Mouse (Mus musculus): ENCODE measurements around the gene Ccdc24.

Ccdc24 gene

DNA sequence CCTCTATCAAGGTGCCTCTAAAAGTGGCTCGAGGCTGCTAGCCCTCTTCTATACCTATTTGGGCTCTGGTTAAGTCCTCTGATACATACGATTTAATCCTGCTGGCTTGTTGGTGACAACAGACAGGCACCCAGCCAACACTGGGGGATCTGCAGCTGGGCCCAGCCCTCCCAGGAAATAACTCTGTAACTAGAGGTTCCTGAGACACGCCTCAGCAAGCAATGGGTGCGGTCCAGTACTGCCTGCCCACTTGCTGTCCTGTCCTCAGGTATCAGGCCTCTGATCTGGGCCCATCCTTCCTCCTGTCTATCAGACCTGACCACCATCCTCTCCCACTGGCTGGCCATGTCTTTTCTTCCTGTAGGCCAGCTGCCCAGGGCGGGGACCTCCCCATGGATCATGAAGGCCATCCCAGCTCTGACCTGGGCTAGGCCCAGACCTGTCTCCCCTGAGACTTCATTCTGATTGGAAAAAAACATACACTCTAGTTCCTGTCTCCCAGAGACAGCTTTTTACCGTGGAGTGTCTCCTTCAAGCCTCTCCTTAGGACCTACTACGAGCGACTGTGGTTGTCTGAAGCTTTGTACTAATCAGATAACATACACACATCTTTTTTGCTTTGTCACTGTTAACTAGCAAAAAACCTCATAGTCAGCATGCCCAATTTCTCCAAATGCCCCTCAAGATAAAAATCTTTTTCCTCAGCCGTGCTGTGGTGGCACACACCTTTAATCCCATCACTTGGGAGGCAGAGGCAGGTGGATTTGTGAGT lies 40.3 kb downstream of the Ccdc24 start:
- CTCF ChIA-PET = interaction anchor here in 1 of 4 experiments (1.6 kb wide), 1 partner anchor 251 kb away, joined by 4 read pairs; no protein-coding TSS in a partner anchor
- POLR2A ChIA-PET = interaction anchor here in 2 of 4 experiments (0.6 to 1.3 kb wide), 2 partner anchors 60 to 225 kb away, joined by 4 to 5 read pairs; partner anchors contain the start of gene Dph2 (in 1 of the 2)

GRCm38 (mm10) chr4:117831499-117831898 lies 40.9 kb downstream of the Ccdc24 start:
- CTCF ChIA-PET = interaction anchor here in 1 of 4 experiments (1.6 kb wide), 1 partner anchor 252 kb away, joined by 4 read pairs; no protein-coding TSS in a partner anchor

GRCm38 (mm10) chr4:117830801-117831200 lies 41.6 kb downstream of the Ccdc24 start:
- ChIA-PET POLR2A (interaction anchor here in 2 of 4 experiments (0.7 to 0.9 kb wide), 2 partner anchors 35 to 39 kb away, joined by 3 read pairs; no protein-coding TSS in a partner anchor), CTCF (interaction anchor here in 3 of 4 experiments (0.8 to 2.8 kb wide), 9 partner anchors 28 to 289 kb away, joined by 3 to 13 read pairs (median 4); partner anchors contain the start of gene Artn (in 1 of the 3))

More at GRCm38 (mm10) chr4:117831499-117831898, 40.9 kb downstream of the Ccdc24 start:
- POLR2A ChIA-PET = interaction anchor here in 1 of 4 experiments (0.6 kb wide), 1 partner anchor 225 kb away, joined by 5 read pairs; no protein-coding TSS in a partner anchor

DNA sequence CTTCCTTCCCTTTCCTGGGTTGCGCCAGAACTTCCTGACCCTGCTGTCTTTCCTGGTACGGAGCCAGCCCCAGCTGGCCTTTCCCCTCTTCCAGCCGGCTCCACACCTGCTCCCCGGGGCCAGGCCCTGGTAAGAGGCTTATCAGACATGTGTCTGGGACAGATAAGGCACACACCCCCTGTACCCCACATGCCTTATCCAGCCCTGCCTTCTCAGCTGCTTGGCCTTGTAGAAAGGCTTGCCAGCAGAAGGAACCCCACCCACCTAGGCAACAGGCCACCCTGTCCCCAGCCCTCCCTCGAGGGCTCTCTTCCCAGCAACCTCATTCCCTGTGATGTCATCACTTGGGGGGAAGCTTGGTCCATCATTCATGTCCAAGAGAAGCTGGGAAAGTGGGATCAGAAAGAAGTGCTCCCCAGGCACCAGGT lies 42.2 kb downstream of the Ccdc24 start:
- CTCF ChIA-PET = interaction anchor here in 3 of 4 experiments (0.6 to 2.8 kb wide), 10 partner anchors 29 to 289 kb away, joined by 3 to 13 read pairs (median 4); partner anchors contain the start of gene Artn (in 1 of the 3)
- POLR2A ChIA-PET = interaction anchor here in 2 of 4 experiments (0.6 to 1.2 kb wide), 4 partner anchors 23 to 39 kb away, joined by 3 to 4 read pairs (median 3); no protein-coding TSS in a partner anchor

GRCm38 (mm10) chr4:117829260-117830123 lies 42.9 kb downstream of the Ccdc24 start:
- ChIA-PET POLR2A (interaction anchor here in 1 of 4 experiments (1.0 to 1.2 kb wide), 2 partner anchors 12 to 29 kb away, joined by 4 read pairs; no protein-coding TSS in a partner anchor), CTCF (interaction anchor here in 3 of 4 experiments (0.6 to 2.8 kb wide), 11 partner anchors 29 to 255 kb away, joined by 3 to 13 read pairs (median 4); partner anchors contain the start of gene Artn (in 1 of the 3))

DNA sequence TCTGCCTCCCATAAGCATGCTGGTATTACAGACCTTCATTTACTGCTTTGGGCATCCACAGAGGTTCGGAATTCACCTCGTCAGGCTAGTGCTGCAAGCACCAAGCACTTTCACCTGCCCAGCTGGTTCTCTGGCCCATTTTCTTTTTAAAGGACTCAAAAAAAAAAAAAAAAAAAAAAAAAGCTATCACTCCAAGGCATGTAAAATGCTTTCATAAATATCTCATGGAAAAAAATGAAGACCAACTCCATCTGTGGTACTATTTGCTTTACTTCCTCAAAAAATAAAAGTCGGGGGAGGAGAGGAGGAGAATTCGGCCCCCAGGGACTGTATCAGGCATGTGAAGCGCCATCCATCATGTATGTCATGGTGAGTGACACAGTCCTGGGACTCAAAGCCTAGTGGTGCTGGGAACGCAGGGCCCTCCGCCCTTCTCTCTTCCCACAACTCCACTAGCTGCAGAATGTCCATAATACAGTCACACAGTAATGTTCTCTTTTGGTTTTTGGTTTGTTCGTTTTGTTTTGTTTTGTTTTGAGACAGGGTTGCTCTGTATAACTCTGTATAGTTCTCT lies 43.7 kb downstream of the Ccdc24 start:
- CTCF ChIA-PET = interaction anchor here (0.6 to 2.8 kb wide), 10 partner anchors 30 to 255 kb away, joined by 3 to 13 read pairs (median 3); no protein-coding TSS in a partner anchor
- POLR2A ChIA-PET = interaction anchor here in 2 of 4 experiments (0.6 to 1.1 kb wide), 5 partner anchors 8 to 1163 kb away, joined by 3 to 4 read pairs (median 3); partner anchors contain the start of gene Kdm4a (in 1 of the 2)

DNA sequence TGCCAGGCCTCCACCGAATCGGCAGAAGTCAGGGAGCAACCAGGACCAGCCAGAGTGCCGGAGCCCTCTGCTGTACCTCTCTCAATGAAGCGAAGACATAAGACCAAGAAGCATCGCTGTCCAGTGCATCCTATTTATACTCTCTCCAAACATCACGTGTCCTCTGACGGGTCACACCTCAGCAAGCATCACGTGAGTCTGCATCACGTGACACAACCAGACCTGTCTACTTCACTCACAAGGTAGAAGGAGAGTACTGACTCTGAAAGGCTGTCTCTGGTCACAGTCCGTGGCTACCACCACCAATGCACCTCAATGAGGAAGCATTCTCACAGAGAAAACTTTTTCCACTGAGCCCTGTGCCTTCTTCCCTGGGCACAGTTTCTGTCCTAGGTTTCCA lies 54.3 kb downstream of the Ccdc24 start:
- ChIA-PET CTCF (interaction anchor here in 1 of 4 experiments (0.7 kb wide), 1 partner anchor 30 kb away, joined by 3 read pairs; no protein-coding TSS in a partner anchor), POLR2A (interaction anchor here in 2 of 4 experiments (1.1 to 3.4 kb wide), 2 partner anchors 18 to 68 kb away, joined by 6 to 13 read pairs; partner anchors contain the start of gene Slc6a9 (in 1 of the 2))

GRCm38 (mm10) chr4:117816776-117817175 lies 55.6 kb downstream of the Ccdc24 start:
- CTCF ChIA-PET = interaction anchor here in 1 of 4 experiments (0.9 to 1.4 kb wide), 2 partner anchors 197 to 267 kb away, joined by 3 to 4 read pairs; no protein-coding TSS in a partner anchor
- POLR2A ChIA-PET = interaction anchor here in 2 of 4 experiments (0.5 to 3.4 kb wide), 3 partner anchors 12 to 21 kb away, joined by 4 to 13 read pairs (median 4); partner anchors contain the start of gene Slc6a9 (in 1 of the 2)
